Mouse (Mus musculus) forebrain, embryonic 10.5 days (tissue): ENCODE results near the gene Tent5c. TPM values are rescaled to one million over a fixed set of nuclear protein-coding genes. Genes with fewer than 3 reads are reported as not detected.

Experiments used
- DNase-seq: peaks from one replicate; pipeline ENCODE4 v3.0.0-alpha.2; 2017; ENCODE audit warnings: low spot score; ENCODE audit errors: extremely low spot score
- H3K27ac ChIP-seq: fragments of 300-500 bp; sonication (generic); 2 replicates; pipeline ENCODE4 v1.5.1; 2016; ENCODE audit warnings: mild to moderate bottlenecking
- H3K27me3 ChIP-seq: fragments of 300-500 bp; sonication (generic); 2 replicates; pipeline ENCODE4 v1.6.1; 2016; ENCODE audit warnings: mild to moderate bottlenecking; ENCODE audit not compliant: poor library complexity, severe bottlenecking
- H3K36me3 ChIP-seq: fragments of 300-500 bp; sonication (generic); replicated peaks from 2 replicates; pipeline ENCODE4 v1.6.1; 2016; ENCODE audit warnings: mild to moderate bottlenecking, moderate library complexity
- H3K4me1 ChIP-seq: fragments of 300-500 bp; sonication (generic); 2 replicates; pipeline ENCODE4 v1.6.1; 2016
- H3K4me3 ChIP-seq: fragments of 300-500 bp; sonication (generic); 2 replicates; pipeline ENCODE4 v1.5.1; 2016; ENCODE audit warnings: mild to moderate bottlenecking, moderate library complexity
- H3K9me3 ChIP-seq: fragments of 300-500 bp; sonication (generic); 2 replicates; pipeline ENCODE4 v1.6.1; 2016; ENCODE audit warnings: mild to moderate bottlenecking, moderate library complexity
- WGBS: fragments of 180-500 bp; shearing (Covaris S2); methylation state at CpG from one replicate; pipeline ENCODE4 v1.1.7; 2016; 5-methylcytosine and 5-hydroxymethylcytosine counted together
- polyA plus RNA-seq: library from polyadenylated mRNA; unstranded; fragments of >200 nt; fragmentation: Nextera tagmentation; extraction: Ambion mirVana; gene quantifications from 2 replicates; pipeline ENCODE4 v1.2.1, GENCODE M21; 2016

The Tent5c gene
- polyA plus RNA-seq, 1 experiment from 2014 or later, result 2.1 TPM

- Histone ChIP-seq H3K36me3 (no peaks in the 10 kb centered on the region), H3K4me3 (no peak overlapping the region), H3K4me1 (peaks cover 24% of the 10 kb centered on the region), H3K27me3 (no peaks in the 10 kb centered on the region), H3K27ac (no peak overlapping the region), H3K9me3 (no peaks in the 10 kb centered on the region)
- DNase-seq, result no peak
- 87% methylated on average over 2 of the region's 2 CpGs for WGBS
Observed at GRCm38 (mm10) chr3:100460510-100460909, 28.6 kb downstream of the Tent5c start.

- 91% methylated on average over 7 of the region's 7 CpGs for WGBS
- H3K4me1 ChIP-seq, result no peaks in the 10 kb centered on the region
- H3K9me3 ChIP-seq, result no peaks in the 10 kb centered on the region
- no peaks in the 10 kb centered on the region for H3K36me3 ChIP-seq
- no peaks in the 10 kb centered on the region for H3K27me3 ChIP-seq
- H3K4me3 ChIP-seq, result no peak overlapping the region
- no peak overlapping the region for H3K27ac ChIP-seq
- no peak for DNase-seq
Observed at GRCm38 (mm10) chr3:100443798-100444500, 45.2 kb downstream of the Tent5c start.

GRCm38 (mm10) chr3:100442499-100442898, 46.6 kb downstream of the Tent5c start:
- Histone ChIP-seq H3K4me1 (no peaks in the 10 kb centered on the region), H3K27me3 (no peaks in the 10 kb centered on the region), H3K4me3 (no peak overlapping the region), H3K36me3 (no peaks in the 10 kb centered on the region), H3K9me3 (no peaks in the 10 kb centered on the region), H3K27ac (no peak overlapping the region)
- DNase-seq, result no peak
- WGBS, result 94% methylated on average over 6 of the region's 6 CpGs

- DNase-seq, result no peak
- H3K4me1 ChIP-seq, result no peaks in the 10 kb centered on the region
- WGBS, result 84% methylated on average over 4 of the region's 4 CpGs
Observed at GRCm38 (mm10) chr3:100440754-100441153, 48.4 kb downstream of the Tent5c start.

GRCm38 (mm10) chr3:100440009-100440408, 49.1 kb downstream of the Tent5c start:
- DNase-seq, result no peak
- Histone ChIP-seq H3K27me3 (no peaks in the 10 kb centered on the region), H3K4me3 (no peak overlapping the region), H3K4me1 (no peaks in the 10 kb centered on the region), H3K9me3 (no peaks in the 10 kb centered on the region), H3K36me3 (no peaks in the 10 kb centered on the region), H3K27ac (no peak overlapping the region)
- 87% methylated on average over 6 of the region's 6 CpGs for WGBS

More at GRCm38 (mm10) chr3:100440754-100441153, 48.4 kb downstream of the Tent5c start:
- H3K27ac ChIP-seq, result no peak overlapping the region
- H3K27me3 ChIP-seq, result no peaks in the 10 kb centered on the region
- H3K36me3 ChIP-seq, result no peaks in the 10 kb centered on the region
- H3K9me3 ChIP-seq, result no peaks in the 10 kb centered on the region
- no peak overlapping the region for H3K4me3 ChIP-seq

GRCm38 (mm10) chr3:100439088-100439487, 50.0 kb downstream of the Tent5c start:
- H3K9me3 ChIP-seq, result no peaks in the 10 kb centered on the region
- peak overlapping the region; percentile 25; the same call in 1 of the 2 replicates for H3K27ac ChIP-seq
- 89% methylated on average over 3 of the region's 3 CpGs for WGBS
- DNase-seq, result no peak
- no peaks in the 10 kb centered on the region for H3K4me1 ChIP-seq
- H3K4me3 ChIP-seq, result no peak overlapping the region
- H3K36me3 ChIP-seq, result no peaks in the 10 kb centered on the region
- H3K27me3 ChIP-seq, result no peaks in the 10 kb centered on the region

- no peaks in the 10 kb centered on the region for H3K9me3 ChIP-seq
- no peaks in the 10 kb centered on the region for H3K27me3 ChIP-seq
- no peaks in the 10 kb centered on the region for H3K4me1 ChIP-seq
- no peak overlapping the region; the same call in 1 of the 2 replicates for H3K27ac ChIP-seq
- no peak for DNase-seq
- no peak overlapping the region for H3K4me3 ChIP-seq
- 83% methylated on average over 4 of the region's 4 CpGs for WGBS
- H3K36me3 ChIP-seq, result no peaks in the 10 kb centered on the region
Observed at GRCm38 (mm10) chr3:100438461-100439002, 50.6 kb downstream of the Tent5c start.

GRCm38 (mm10) chr3:100436756-100437155, 52.4 kb downstream of the Tent5c start:
- no peaks in the 10 kb centered on the region for H3K27me3 ChIP-seq
- H3K27ac ChIP-seq, result no peak overlapping the region
- H3K36me3 ChIP-seq, result no peaks in the 10 kb centered on the region
- H3K9me3 ChIP-seq, result no peaks in the 10 kb centered on the region
- 88% methylated on average over 7 of the region's 7 CpGs for WGBS
- no peaks in the 10 kb centered on the region for H3K4me1 ChIP-seq
- DNase-seq, result no peak
- H3K4me3 ChIP-seq, result no peak overlapping the region

GRCm38 (mm10) chr3:100431705-100432104, 57.4 kb downstream of the Tent5c start:
- Histone ChIP-seq H3K27me3 (no peaks in the 10 kb centered on the region), H3K9me3 (no peaks in the 10 kb centered on the region), H3K4me1 (no peaks in the 10 kb centered on the region), H3K4me3 (no peak overlapping the region), H3K27ac (no peak overlapping the region), H3K36me3 (no peaks in the 10 kb centered on the region)
- WGBS, result 91% methylated on average over 4 of the region's 4 CpGs
- no peak for DNase-seq

GRCm38 (mm10) chr3:100430731-100431130, 58.4 kb downstream of the Tent5c start:
- Histone ChIP-seq H3K9me3 (no peaks in the 10 kb centered on the region), H3K4me1 (no peaks in the 10 kb centered on the region), H3K4me3 (no peak overlapping the region), H3K27ac (no peak overlapping the region), H3K27me3 (no peaks in the 10 kb centered on the region), H3K36me3 (no peaks in the 10 kb centered on the region)
- DNase-seq, result no peak
- 78% methylated on average over 1 of the region's 1 CpGs for WGBS

- DNase-seq, result no peak
- Histone ChIP-seq H3K4me3 (no peak overlapping the region), H3K4me1 (no peaks in the 10 kb centered on the region), H3K27me3 (no peaks in the 10 kb centered on the region), H3K27ac (no peak overlapping the region; the same call in 1 of the 2 replicates), H3K36me3 (no peaks in the 10 kb centered on the region), H3K9me3 (no peaks in the 10 kb centered on the region)
- WGBS, result 89% methylated on average over 5 of the region's 5 CpGs
Observed at GRCm38 (mm10) chr3:100430101-100430500, 59.0 kb downstream of the Tent5c start.

GRCm38 (mm10) chr3:100429667-100430066, 59.5 kb downstream of the Tent5c start:
- 76% methylated on average over 4 of the region's 4 CpGs for WGBS
- Histone ChIP-seq H3K27ac (no peak overlapping the region; the same call in 1 of the 2 replicates), H3K9me3 (no peaks in the 10 kb centered on the region), H3K27me3 (no peaks in the 10 kb centered on the region), H3K4me1 (no peaks in the 10 kb centered on the region), H3K36me3 (no peaks in the 10 kb centered on the region), H3K4me3 (no peak overlapping the region)
- no peak for DNase-seq

GRCm38 (mm10) chr3:100427548-100427947, 61.6 kb downstream of the Tent5c start:
- 74% methylated on average over 6 of the region's 6 CpGs for WGBS
- Histone ChIP-seq H3K27ac (no peak overlapping the region), H3K9me3 (no peaks in the 10 kb centered on the region), H3K4me3 (no peak overlapping the region), H3K4me1 (no peaks in the 10 kb centered on the region), H3K36me3 (no peaks in the 10 kb centered on the region), H3K27me3 (no peaks in the 10 kb centered on the region)
- no peak for DNase-seq
